Mouse (Mus musculus) brown adipose tissue, adult 24 weeks (tissue): Measurements from ENCODE around the gene Zfp444. TPM values are rescaled to one million over a fixed set of nuclear protein-coding genes. Genes with fewer than 3 reads are reported as not detected.
"Not testable (repeated sequence)": the region's sequence is repeated elsewhere in the genome, so short reads cannot be mapped to it uniquely, and the experiment has no call there.

Experiments used
- H3K27ac ChIP-seq: fragments of 200-500 bp; replicated peaks from 2 replicates; pipeline ENCODE4 v1.5.1; 2012; ENCODE audit warnings: low read depth, mild to moderate bottlenecking, low read length
- H3K4me1 ChIP-seq: fragments of 200-500 bp; 2 replicates; pipeline ENCODE4 v1.6.1; 2012; ENCODE audit warnings: low read length, mixed read lengths; ENCODE audit not compliant: control insufficient read depth, insufficient read depth, insufficient read length
- H3K4me3 ChIP-seq: fragments of 200-500 bp; 2 replicates; pipeline ENCODE4 v1.5.1; 2012; ENCODE audit warnings: low read depth, mild to moderate bottlenecking, low read length, moderate library complexity; ENCODE audit not compliant: insufficient read depth
- polyA plus RNA-seq: library from polyadenylated mRNA; stranded (reverse); fragments of >200 nt; gene quantifications from 2 replicates; pipeline ENCODE4 v1.2.4, GENCODE M21; 2012; ENCODE audit not compliant: missing spikeins, insufficient read depth, insufficient read length

Gene Zfp444
- polyA plus RNA-seq, 1 experiment, result 7.7 TPM

GRCm38 (mm10) chr7:6174365-6174987 is 2.5 kb downstream of the Zfp444 start:
- H3K4me1 ChIP-seq, H3K27ac ChIP-seq, H3K4me3 ChIP-seq: not testable (repeated sequence)

- Histone ChIP-seq H3K27ac (no peak overlapping the region), H3K4me3 (no peak overlapping the region), H3K4me1 (no peaks in the 10 kb centered on the region)
These were observed 7.0 kb downstream of the Zfp444 start for GRCm38 (mm10) chr7:6179013-6179412.

- Histone ChIP-seq H3K4me3 (no peak overlapping the region), H3K27ac (no peak overlapping the region), H3K4me1 (no peaks in the 10 kb centered on the region)
These were observed 10.9 kb downstream of the Zfp444 start for GRCm38 (mm10) chr7:6182882-6183281.

GRCm38 (mm10) chr7:6183802-6184201 is 11.8 kb downstream of the Zfp444 start:
- no peak overlapping the region for H3K4me3 ChIP-seq
- H3K4me1 ChIP-seq, result no peaks in the 10 kb centered on the region
- H3K27ac ChIP-seq, result no peak overlapping the region

- Histone ChIP-seq H3K27ac (no peak overlapping the region), H3K4me3 (no peak overlapping the region), H3K4me1 (no peaks in the 10 kb centered on the region)
These were observed 12.5 kb downstream of the Zfp444 start for GRCm38 (mm10) chr7:6184521-6184920.

GRCm38 (mm10) chr7:6185391-6185790 is 13.4 kb downstream of the Zfp444 start:
- H3K27ac ChIP-seq, result no peak overlapping the region

GRCm38 (mm10) chr7:6186176-6186575 is 14.2 kb downstream of the Zfp444 start:
- Histone ChIP-seq H3K4me1 (no peaks in the 10 kb centered on the region), H3K4me3 (no peak overlapping the region), H3K27ac (no peak overlapping the region)

More at GRCm38 (mm10) chr7:6185391-6185790, 13.4 kb downstream of the Zfp444 start:
- no peak overlapping the region for H3K4me3 ChIP-seq
- H3K4me1 ChIP-seq, result no peaks in the 10 kb centered on the region

- Histone ChIP-seq H3K4me1 (no peaks in the 10 kb centered on the region), H3K27ac (no peak overlapping the region), H3K4me3 (no peak overlapping the region)
These were observed 14.7 kb downstream of the Zfp444 start for GRCm38 (mm10) chr7:6186756-6187155.

GRCm38 (mm10) chr7:6189542-6189941 is 17.5 kb downstream of the Zfp444 start:
- Histone ChIP-seq H3K4me3 (no peak overlapping the region), H3K4me1 (no peaks in the 10 kb centered on the region), H3K27ac (no peak overlapping the region)

- Histone ChIP-seq H3K4me3 (no peak overlapping the region), H3K27ac (no peak overlapping the region), H3K4me1 (no peaks in the 10 kb centered on the region)
These were observed 19.4 kb downstream of the Zfp444 start for GRCm38 (mm10) chr7:6191376-6191775.

- no peaks in the 10 kb centered on the region for H3K4me1 ChIP-seq
- no peak overlapping the region for H3K4me3 ChIP-seq
- H3K27ac ChIP-seq, result no peak overlapping the region
These were observed 22.1 kb downstream of the Zfp444 start for GRCm38 (mm10) chr7:6194129-6194528.

- H3K4me3 ChIP-seq, result no peak overlapping the region
- H3K27ac ChIP-seq, result no peak overlapping the region
- H3K4me1 ChIP-seq, result no peaks in the 10 kb centered on the region
These were observed 23.8 kb downstream of the Zfp444 start for GRCm38 (mm10) chr7:6195777-6196176.

GRCm38 (mm10) chr7:6196790-6197189 is 24.8 kb downstream of the Zfp444 start, which contains the start of gene Galp:
Gene Galp, plus strand, starts transcription at chr7:6197090.
- Histone ChIP-seq H3K27ac (no peak within 1 kb of the TSS), H3K4me3 (no peak within 1 kb of the TSS), H3K4me1 (no peaks in the 10 kb centered on the region)

- Histone ChIP-seq H3K27ac (no peak overlapping the region), H3K4me1 (no peaks in the 10 kb centered on the region), H3K4me3 (no peak overlapping the region)
These were observed 32.2 kb downstream of the Zfp444 start for GRCm38 (mm10) chr7:6204200-6204599.

GRCm38 (mm10) chr7:6213144-6213543 is 41.1 kb downstream of the Zfp444 start:
- no peak overlapping the region for H3K27ac ChIP-seq

GRCm38 (mm10) chr7:6214691-6215090 is 42.7 kb downstream of the Zfp444 start:
- H3K4me3 ChIP-seq, H3K27ac ChIP-seq, H3K4me1 ChIP-seq: not testable (repeated sequence)

More at GRCm38 (mm10) chr7:6213144-6213543, 41.1 kb downstream of the Zfp444 start:
- Histone ChIP-seq H3K4me1 (no peaks in the 10 kb centered on the region), H3K4me3 (no peak overlapping the region)
